Mouse (Mus musculus): ENCODE data around the gene Dlg4.

DNA sequence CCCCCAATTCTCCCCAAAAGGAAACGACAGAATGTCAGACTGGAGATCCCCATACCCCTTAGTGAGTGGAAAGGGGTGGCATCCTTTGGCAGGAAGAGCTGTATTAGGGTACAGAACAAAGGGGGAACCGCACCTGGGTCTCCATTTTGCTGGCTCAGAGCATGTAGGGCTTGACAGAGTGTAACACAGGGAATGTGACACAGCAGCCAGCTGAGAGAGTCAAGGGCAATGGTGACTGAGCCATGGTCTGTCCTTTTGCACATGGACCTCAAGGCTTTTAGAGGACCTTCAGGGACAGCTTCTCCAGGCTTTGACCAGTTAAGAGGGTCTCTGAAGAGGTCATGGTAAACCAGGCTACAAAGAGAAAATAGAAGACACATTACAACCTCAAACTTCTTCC lies 41.8 kb upstream of the Dlg4 start:
- TF ChIP-seq CTCF (IDR thresholded peaks at IDR 0.05; ENCODE audit: low read depth, low read length): no peak
- no peak for TF ChIP-seq GATA1 (IDR thresholded peaks at IDR 0.05; ENCODE audit: borderline replicate concordance, low read length)

All from G1E (cell line).